Mouse (Mus musculus) spleen, postnatal 14 days (tissue): ENCODE data around the gene Muc3.

Experiments
- DNase-seq, 2 experiments: peaks; one replicate each; pipeline ENCODE4 v3.0.0; 2021 to 2022; ENCODE audit warnings: low spot score in 2 of 2

Gene Muc3

DNA sequence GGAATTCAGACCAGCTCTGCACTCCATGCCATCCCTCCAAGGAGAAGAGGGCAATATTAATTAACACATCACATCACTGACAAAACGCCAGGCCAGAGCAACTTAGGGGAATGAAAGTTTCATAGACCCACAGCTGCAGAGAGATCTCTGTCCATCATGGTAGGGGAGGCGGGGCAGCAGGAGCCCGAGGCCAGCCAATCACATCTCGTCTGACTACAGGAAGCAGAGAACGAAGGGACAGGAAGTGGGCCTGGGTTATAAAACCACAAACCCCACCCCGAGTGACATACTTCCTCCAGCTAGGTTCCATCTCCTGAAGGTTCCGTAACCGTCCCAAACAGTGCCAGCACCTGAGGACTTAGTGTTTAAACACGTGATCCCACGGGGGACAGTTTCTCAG, 54.0 kb downstream of the Muc3 start:
- no peak for DNase-seq

- no peak for DNase-seq
Observed at GRCm38 (mm10) chr5:137093720-137094119, 55.4 kb downstream of the Muc3 start.

- DNase-seq = no peak
Observed at GRCm38 (mm10) chr5:137091560-137091959, 57.6 kb downstream of the Muc3 start.

DNA sequence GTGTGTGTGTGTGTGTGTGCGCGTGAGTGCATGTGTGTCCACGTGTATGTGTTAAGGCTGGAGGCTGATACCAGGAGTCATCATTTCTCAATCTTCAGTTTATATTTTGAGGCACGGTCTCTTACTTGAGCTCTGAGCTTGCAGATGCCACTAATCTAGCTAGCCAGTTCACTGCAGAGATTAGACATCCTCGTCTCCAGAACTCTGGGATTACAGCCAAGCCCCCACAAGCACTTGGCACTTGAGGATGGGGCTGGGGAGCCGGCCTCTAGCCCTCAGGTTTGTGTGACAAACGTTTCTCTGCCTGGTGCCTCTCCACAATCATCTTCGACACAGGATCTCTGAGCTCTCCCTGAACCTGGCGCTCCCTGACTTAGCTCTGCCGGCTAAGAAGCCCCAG, 58.3 kb downstream of the Muc3 start:
- no peak for DNase-seq

DNA sequence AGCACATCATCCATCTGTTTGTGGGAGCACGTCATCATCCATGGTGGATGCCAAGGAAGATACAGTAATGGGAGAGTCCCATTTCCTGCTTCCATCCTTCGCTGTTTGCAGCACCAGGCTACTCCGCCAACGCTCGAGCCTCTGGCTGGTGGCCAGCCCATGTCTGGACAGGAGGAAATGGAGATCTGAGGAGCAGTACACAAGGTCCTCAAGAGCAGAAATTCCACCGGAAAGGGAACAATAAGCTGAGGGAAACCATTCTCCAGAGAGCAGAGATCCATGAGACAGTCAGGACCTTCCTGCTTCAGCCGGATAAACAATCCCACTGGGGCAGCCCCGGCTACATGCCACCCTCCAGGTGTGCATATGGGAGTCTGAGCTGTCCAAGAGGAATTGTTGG, 61.7 kb downstream of the Muc3 start:
- DNase-seq = no peak

DNA sequence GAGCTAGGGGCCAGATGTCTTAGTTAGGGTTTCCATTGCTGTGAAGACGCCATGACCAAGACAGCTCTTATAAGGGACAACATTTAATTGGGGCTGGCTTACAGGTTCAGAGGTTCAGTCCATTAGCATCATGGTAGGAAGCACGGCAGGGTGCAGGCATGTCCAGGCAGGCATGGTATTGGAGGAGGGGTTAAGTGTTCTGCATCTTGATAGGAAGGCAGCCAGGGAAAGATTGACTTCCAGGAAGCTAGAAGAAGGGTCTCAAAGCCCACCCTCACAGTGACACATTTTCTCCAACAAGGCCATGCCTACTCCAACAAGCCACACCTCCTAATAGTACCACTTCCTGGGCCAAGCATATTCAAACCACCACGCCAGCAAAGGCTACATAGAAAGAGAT, 63.4 kb downstream of the Muc3 start:
- no peak for DNase-seq

GRCm38 (mm10) chr5:137085021-137085420, 64.1 kb downstream of the Muc3 start:
- no peak for DNase-seq
